Mouse (Mus musculus) heart, adult 2 months (tissue): ENCODE measurements around the gene Dgkz. TPM values are rescaled to one million over a fixed set of nuclear protein-coding genes. Genes with fewer than 3 reads are reported as not detected.

Source experiments
- DNase-seq, 2 experiments: peaks; one replicate each; pipeline ENCODE4 v3.0.0; 2021
- H3K27ac ChIP-seq: fragments of 200-600 bp; 2 replicates; pipeline ENCODE4 v1.8.1; 2022
- H3K27me3 ChIP-seq: fragments of 200-500 bp; 2 replicates; pipeline ENCODE4 v1.6.1; 2012; ENCODE audit warnings: mild to moderate bottlenecking, low read length, inconsistent platforms, mixed read lengths; ENCODE audit not compliant: control insufficient read depth, insufficient read depth
- H3K36me3 ChIP-seq: fragments of 200-500 bp; 2 replicates; pipeline ENCODE4 v1.6.1; 2012; ENCODE audit warnings: low read length, inconsistent platforms; ENCODE audit not compliant: control insufficient read depth, insufficient read depth
- H3K4me1 ChIP-seq: fragments of 200-500 bp; 2 replicates; pipeline ENCODE4 v1.6.1; 2011; ENCODE audit warnings: low read length; ENCODE audit not compliant: control insufficient read depth, insufficient read depth
- H3K4me3 ChIP-seq: fragments of 200-600 bp; 2 replicates; pipeline ENCODE4 v1.8.1; 2022
- H3K79me2 ChIP-seq: fragments of 200-500 bp; replicated peaks from 2 replicates; pipeline ENCODE4 v1.6.1; 2012; ENCODE audit warnings: mild to moderate bottlenecking, inconsistent platforms, low read length, moderate library complexity, mixed read lengths; ENCODE audit not compliant: control insufficient read depth, insufficient read depth
- H3K9ac ChIP-seq: fragments of 200-500 bp; 2 replicates; pipeline ENCODE4 v1.6.1; 2012; ENCODE audit warnings: low read depth, mild to moderate bottlenecking, control low read depth, inconsistent platforms, low read length, mixed read lengths
- CTCF ChIP-seq: fragments of 200-600 bp; IDR thresholded peaks from 2 replicates; pipeline ENCODE4 v1.8.1; 2022; ENCODE audit warnings: antibody characterized with exemption, mild to moderate bottlenecking, moderate library complexity
- EP300 ChIP-seq: fragments of 200-500 bp; IDR thresholded peaks from 2 replicates; pipeline ENCODE4 v1.6.1; 2011; ENCODE audit warnings: low read depth, low read length, control low read depth; ENCODE audit not compliant: insufficient read depth
- POLR2A ChIP-seq: fragments of 200-500 bp; IDR thresholded peaks from 2 replicates; pipeline ENCODE4 v1.6.1; 2011; ENCODE audit warnings: mild to moderate bottlenecking, low read depth, low read length, control low read depth; ENCODE audit not compliant: insufficient read depth
- WGBS: fragments of 180-500 bp; shearing (Covaris S2); methylation state at CpG from one replicate; pipeline ENCODE4 v1.1.7; 2018; 5-methylcytosine and 5-hydroxymethylcytosine counted together
- intact Hi-C: fragments of 180-260 bp; cut with DNase I; formaldehyde crosslinking; loops from one replicate; pipeline ENCODE4 v1.15.1; 2025
- polyA plus RNA-seq: library from polyadenylated mRNA; depleted of rRNA; stranded (reverse); fragments of >200 nt; gene quantifications from 2 replicates; pipeline ENCODE4 v1.2.3, GENCODE M21; 2012
- total RNA-seq, 2 experiments: library from RNA; stranded (reverse); gene quantifications; 2 replicates each; pipeline ENCODE4 v1.2.3; 2021

The Dgkz gene
- total and polyA plus RNA-seq, 3 experiments, result 35.5 to 102 (median 37.5) TPM

DNA sequence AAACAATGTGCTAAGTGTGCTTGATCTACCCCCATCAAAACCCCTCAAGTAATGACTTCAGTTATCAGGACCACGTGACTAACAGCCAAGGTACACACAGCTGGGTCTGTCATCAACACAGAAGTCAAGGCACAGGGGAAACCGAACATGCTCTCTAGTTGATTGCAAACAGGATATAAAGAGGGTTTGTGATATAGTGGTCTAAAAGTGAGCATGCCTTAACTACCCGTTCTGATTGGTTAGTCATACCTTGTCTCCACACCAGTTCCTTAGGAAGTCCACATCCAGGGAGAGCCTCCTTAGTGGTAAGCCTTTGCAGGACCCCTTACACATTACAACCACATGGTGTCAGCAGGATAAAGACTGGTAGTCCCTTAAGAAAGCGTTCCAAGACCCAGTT is 55.5 kb downstream of the Dgkz start:
- Histone ChIP-seq H3K27ac (no peak overlapping the region), H3K36me3 (no peaks in the 10 kb centered on the region), H3K4me1 (peaks cover 2% of the 10 kb centered on the region), H3K9ac (no peak overlapping the region), H3K79me2 (no peaks in the 10 kb centered on the region), H3K4me3 (no peak overlapping the region), H3K27me3 (peaks cover 13% of the 10 kb centered on the region)
- 53% methylated on average over 4 of the region's 4 CpGs for WGBS
- TF ChIP-seq CTCF (no peak), EP300 (no peak), POLR2A (no peak)
- intact Hi-C loops, result loop anchor here (10.0 kb wide), 1 partner anchor 315 kb away; no protein-coding TSS in a partner anchor
- DNase-seq, result no peak

DNA sequence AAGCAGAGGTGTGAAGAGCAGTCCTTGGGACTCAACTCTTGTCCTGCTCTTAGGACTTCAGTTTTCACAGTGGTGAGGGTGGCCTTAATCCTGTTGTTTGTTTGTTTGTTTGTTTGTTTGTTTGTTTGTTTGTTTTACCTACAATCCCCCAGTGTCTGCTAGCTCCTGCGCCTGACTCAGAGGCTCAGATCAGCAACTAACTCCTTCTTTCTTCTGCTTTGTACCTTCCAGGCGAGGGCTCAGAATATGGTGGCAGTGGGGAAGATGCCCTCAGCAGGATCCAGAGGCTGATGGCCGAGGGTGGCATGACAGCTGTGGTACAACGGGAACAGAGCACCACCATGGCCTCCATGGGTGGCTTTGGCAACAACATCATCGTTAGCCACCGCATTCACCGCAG is 58.6 kb downstream of the Dgkz start:
- no peak overlapping the region for H3K9ac ChIP-seq
- no peaks in the 10 kb centered on the region; the same call in 1 of the 2 replicates for H3K36me3 ChIP-seq
- DNase-seq, result no peak
- no peaks in the 10 kb centered on the region for H3K4me1 ChIP-seq
- no peaks in the 10 kb centered on the region for H3K79me2 ChIP-seq
- TF ChIP-seq POLR2A (no peak), CTCF (no peak), EP300 (no peak)
- peaks cover 4% of the 10 kb centered on the region; the same call in 1 of the 2 replicates for H3K27me3 ChIP-seq
- H3K27ac ChIP-seq, result no peak overlapping the region
- 94% methylated on average over 7 of the region's 7 CpGs for WGBS
- H3K4me3 ChIP-seq, result no peak overlapping the region
- intact Hi-C loops, result no loop called here

- H3K27ac ChIP-seq, result no peak overlapping the region
- no peak overlapping the region for H3K9ac ChIP-seq
- H3K4me3 ChIP-seq, result no peak overlapping the region
- no peaks in the 10 kb centered on the region for H3K4me1 ChIP-seq
- DNase-seq, result no peak
- intact Hi-C loops, result no loop called here
- WGBS, result 61% methylated on average over 7 of the region's 7 CpGs
- no peaks in the 10 kb centered on the region; the same call in 1 of the 2 replicates for H3K36me3 ChIP-seq
- H3K79me2 ChIP-seq, result no peaks in the 10 kb centered on the region
- no peaks in the 10 kb centered on the region; the same call in 1 of the 2 replicates for H3K27me3 ChIP-seq
- TF ChIP-seq POLR2A, result no peak
- no peak for TF ChIP-seq EP300
- TF ChIP-seq CTCF, result no peak
These were observed 59.2 kb downstream of the Dgkz start for GRCm38 (mm10) chr2:91916346-91916977.

DNA sequence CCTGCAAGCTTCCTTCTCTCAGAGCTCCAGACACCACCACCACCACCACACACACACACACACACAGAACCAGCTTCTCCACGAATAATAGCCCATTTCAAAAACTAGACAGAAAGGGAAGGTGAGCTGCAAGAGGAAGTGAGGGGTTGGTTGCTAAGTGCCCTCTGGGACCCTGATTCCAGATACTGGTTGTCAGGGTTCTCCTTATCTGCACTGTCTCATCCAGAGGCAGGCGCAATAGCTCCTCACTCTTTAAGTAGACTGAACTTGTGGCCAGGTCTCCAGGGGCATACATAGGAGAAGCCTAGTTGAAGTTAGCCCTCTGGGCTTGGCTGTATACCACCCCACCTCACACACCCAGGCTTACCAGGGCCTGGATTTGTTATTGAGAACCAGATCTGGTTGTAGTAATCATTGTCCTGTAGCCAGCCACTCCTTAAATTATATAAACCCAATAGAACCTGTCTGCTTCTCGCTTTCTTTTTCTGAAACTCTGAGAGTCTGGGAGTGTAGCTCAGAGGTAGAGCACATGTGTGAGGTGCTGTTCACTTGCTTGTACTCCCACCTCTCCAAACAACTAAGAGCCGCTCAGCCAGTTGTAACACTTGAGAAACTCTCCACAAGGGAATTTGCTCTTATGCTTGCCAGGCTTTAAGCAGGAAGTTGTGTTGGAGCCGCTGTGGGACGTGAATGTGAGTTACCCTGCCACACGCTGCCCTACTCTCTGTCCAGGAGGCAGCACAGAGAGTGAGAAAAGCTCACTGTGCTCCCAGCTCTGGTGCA is 62.1 kb downstream of the Dgkz start:
- 63% methylated on average over 7 of the region's 7 CpGs for WGBS
- H3K36me3 ChIP-seq, result no peaks in the 10 kb centered on the region; the same call in 1 of the 2 replicates

DNA sequence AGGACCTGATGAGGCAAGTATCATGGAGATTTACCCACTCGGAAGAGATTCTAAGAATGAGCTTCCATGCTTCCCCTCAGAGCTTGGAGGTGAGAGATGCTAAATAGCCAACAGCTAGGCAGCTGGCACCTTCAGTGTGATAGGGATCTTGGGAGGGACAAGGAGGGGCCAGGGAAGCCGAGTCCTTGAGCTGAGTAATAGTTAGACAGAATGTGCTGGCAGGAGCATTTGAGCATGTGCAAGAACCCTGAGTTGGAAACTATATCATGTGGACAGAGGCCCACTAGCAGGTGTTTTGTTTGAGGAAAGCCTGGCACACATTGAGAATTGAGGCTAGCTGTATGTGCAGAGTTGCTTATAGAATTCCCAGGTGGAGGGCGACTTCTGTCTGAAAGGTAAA is 63.0 kb downstream of the Dgkz start:
- no peak overlapping the region for H3K4me3 ChIP-seq
- H3K36me3 ChIP-seq, result no peaks in the 10 kb centered on the region; the same call in 1 of the 2 replicates
- 64% methylated on average over 3 of the region's 3 CpGs for WGBS
- intact Hi-C loops, result no loop called here
- no peaks in the 10 kb centered on the region for H3K79me2 ChIP-seq
- DNase-seq, result no peak
- H3K27me3 ChIP-seq, result no peaks in the 10 kb centered on the region
- H3K9ac ChIP-seq, result no peak overlapping the region
- H3K4me1 ChIP-seq, result no peaks in the 10 kb centered on the region
- H3K27ac ChIP-seq, result no peak overlapping the region
- TF ChIP-seq EP300, result no peak
- no peak for TF ChIP-seq CTCF
- no peak for TF ChIP-seq POLR2A

More for the DNA sequence above, 62.1 kb downstream of the Dgkz start:
- TF ChIP-seq CTCF (no peak), POLR2A (no peak), EP300 (no peak)
- Histone ChIP-seq H3K9ac (no peak overlapping the region), H3K4me3 (no peak overlapping the region), H3K4me1 (no peaks in the 10 kb centered on the region), H3K27ac (no peak overlapping the region), H3K27me3 (no peaks in the 10 kb centered on the region), H3K79me2 (no peaks in the 10 kb centered on the region)
- no peak for DNase-seq
- intact Hi-C loops, result no loop called here

- TF ChIP-seq CTCF, result no peak
- no peak for TF ChIP-seq EP300
- no peak for TF ChIP-seq POLR2A
- intact Hi-C loops, result no loop called here
These were observed 69.5 kb downstream of the Dgkz start for GRCm38 (mm10) chr2:91906141-91906540.

More at GRCm38 (mm10) chr2:91906141-91906540, 69.5 kb downstream of the Dgkz start:
- Histone ChIP-seq H3K36me3 (no peaks in the 10 kb centered on the region), H3K79me2 (no peaks in the 10 kb centered on the region), H3K27me3 (no peaks in the 10 kb centered on the region), H3K9ac (no peak overlapping the region), H3K4me1 (no peaks in the 10 kb centered on the region), H3K4me3 (no peak overlapping the region), H3K27ac (no peak overlapping the region)
- WGBS, result 92% methylated on average over 2 of the region's 2 CpGs
- no peak for DNase-seq
